Mouse (Mus musculus) cortical plate, adult 2 months (tissue): ENCODE measurements at regions not wholly inside any gene's neighbourhood (a gene's known extent, or its start where the extent isn't known, plus 50 kb on each side); places are given as distances from the start of the nearest gene placed in this dataset.

Experiments used
- CTCF ChIP-seq: fragments of 200-500 bp; IDR thresholded peaks from 2 replicates; pipeline ENCODE4 v1.5.1; 2011; ENCODE audit warnings: mild to moderate bottlenecking, control low read depth, low read length; ENCODE audit not compliant: insufficient read depth; ENCODE audit errors: extremely low read depth
- POLR2A ChIP-seq: fragments of 200-500 bp; IDR thresholded peaks from 2 replicates; pipeline ENCODE4 v1.6.1; 2011; ENCODE audit warnings: mild to moderate bottlenecking, low read length, control low read depth; ENCODE audit not compliant: insufficient read depth; ENCODE audit errors: extremely low read depth

GRCm38 (mm10) chr17:4734412-4734881, 259.7 kb upstream of the Arid1b start:
- TF ChIP-seq CTCF (no peak), POLR2A (no peak)
